Mouse (Mus musculus) neutrophil, adult 5-6 weeks (primary cell): Measurements from ENCODE around the gene Chrm1. TPM values are rescaled to one million over a fixed set of nuclear protein-coding genes. Genes with fewer than 3 reads are reported as not detected.
"Not testable (repeated sequence)": the region's sequence is repeated elsewhere in the genome, so short reads cannot be mapped to it uniquely, and the experiment has no call there.

Experiments
- ATAC-seq: fragments of 151-379, 151-347 bp; 2 replicates; pipeline ENCODE4 v1.8.0; 2017; ENCODE audit warnings: mild to moderate bottlenecking, moderate TSS enrichment; ENCODE audit not compliant: insufficient number of reproducible peaks, poor library complexity, low FRiP score, severe bottlenecking; ENCODE audit errors: extremely low read depth
- total RNA-seq: library from RNA; stranded (forward); fragments of 200-1000 nt; gene quantifications from 2 replicates; pipeline ENCODE4 v1.2.3, GENCODE M21; 2017

Chrm1 gene
- total RNA-seq, 1 experiment from 2014 or later, result not detected

DNA sequence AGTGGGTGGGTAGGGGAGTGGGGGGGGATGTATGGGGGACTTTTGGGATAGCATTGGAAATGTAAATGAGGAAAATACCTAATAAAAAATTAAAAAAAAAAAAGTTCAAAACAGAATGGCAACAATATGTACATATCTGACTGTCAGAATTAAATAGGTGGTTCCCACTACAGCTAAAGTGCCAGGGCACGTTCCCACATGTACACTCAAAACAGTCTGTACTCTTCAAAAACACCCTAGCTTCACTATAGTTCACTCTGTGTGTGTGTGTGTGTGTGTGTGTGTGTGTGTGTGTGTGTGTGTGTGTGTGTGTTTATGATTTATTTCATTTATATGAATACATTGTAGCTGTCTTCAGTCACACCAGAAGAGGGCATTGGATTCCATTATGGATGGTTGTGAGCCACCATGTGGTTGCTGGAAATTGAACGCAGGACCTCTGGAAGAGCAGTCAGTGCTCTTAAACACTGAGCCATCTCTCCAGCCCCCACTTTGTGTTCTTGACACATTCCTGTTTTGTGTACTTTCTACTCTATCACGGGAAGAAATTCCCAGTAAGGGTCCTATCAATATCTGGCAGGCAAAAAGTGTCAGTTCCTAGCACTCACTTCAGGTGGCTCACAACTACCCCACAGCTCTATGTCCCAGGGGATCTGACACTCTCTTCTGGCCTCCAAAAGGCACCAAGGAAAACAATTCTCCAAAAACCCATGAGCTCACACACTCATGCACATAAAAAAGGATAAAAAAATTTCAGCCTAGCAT, 64.9 kb downstream of the Chrm1 start:
- not testable (repeated sequence) for ATAC-seq

Other genes with a start within 250 kb of the Chrm1 start
- gene Slc22a8, start 72.5 kb upstream of the Chrm1 start, total RNA-seq, result not detected in 2 replicates
- not detected in 2 replicates for gene Slc22a6, start 45.8 kb upstream of the Chrm1 start, total RNA-seq
- gene Slc3a2, start 59.6 kb downstream of the Chrm1 start, total RNA-seq, result 62.0 and 69.6 TPM in 2 replicates
- 36.4 and 46.0 TPM in 2 replicates for gene Wdr74, start 72.0 kb downstream of the Chrm1 start, total RNA-seq
- gene 1700092M07Rik, start 76.9 kb downstream of the Chrm1 start, total RNA-seq, result 7.2 TPM in 1 of 2 replicates, not detected in the other
- gene Stx5a, start 77.6 kb downstream of the Chrm1 start, total RNA-seq, result 144 and 149 TPM in 2 replicates
- gene Nxf1, start 93.3 kb downstream of the Chrm1 start, total RNA-seq, result 183 and 187 TPM in 2 replicates
- gene Tmem223, start 107.2 kb downstream of the Chrm1 start, total RNA-seq, result 15.5 and 16.6 TPM in 2 replicates
- 80.4 and 111 TPM in 2 replicates for gene Tmem179b, start 110.7 kb downstream of the Chrm1 start, total RNA-seq
- gene Taf6l, start 122.6 kb downstream of the Chrm1 start, total RNA-seq, result 9.2 and 11.6 TPM in 2 replicates
- gene Polr2g, start 134.8 kb downstream of the Chrm1 start, total RNA-seq, result 30.0 and 32.5 TPM in 2 replicates
- gene Zbtb3, start 138.8 kb downstream of the Chrm1 start, total RNA-seq, result 2.5 and 4.2 TPM in 2 replicates
- 46.0 and 48.2 TPM in 2 replicates for gene Ttc9c, start 155.5 kb downstream of the Chrm1 start, total RNA-seq
- gene Hnrnpul2, start 156.2 kb downstream of the Chrm1 start, total RNA-seq, result 110 and 115 TPM in 2 replicates
- gene AC129217.1, start 166.0 kb downstream of the Chrm1 start, total RNA-seq, result 33.6 and 50.5 TPM in 2 replicates
- 15.8 and 22.6 TPM in 2 replicates for gene Bscl2, start 173.7 kb downstream of the Chrm1 start, total RNA-seq
- 0.23 and 0.25 TPM in 2 replicates for gene Gng3, start 175.4 kb downstream of the Chrm1 start, total RNA-seq
- not detected in 2 replicates for gene Lrrn4cl, start 187.0 kb downstream of the Chrm1 start, total RNA-seq
- gene Ubxn1, start 207.7 kb downstream of the Chrm1 start, total RNA-seq, result 167 TPM in 2 replicates
- gene Uqcc3, start 217.1 kb downstream of the Chrm1 start, total RNA-seq, result 38.4 and 59.9 TPM in 2 replicates
- 13.4 and 31.1 TPM in 2 replicates for gene Lbhd1, start 219.9 kb downstream of the Chrm1 start, total RNA-seq
- gene Gm49403, start 220.1 kb downstream of the Chrm1 start, total RNA-seq, result not detected in 2 replicates
- gene 1810009A15Rik, start 225.1 kb downstream of the Chrm1 start, total RNA-seq, result 57.6 and 75.0 TPM in 2 replicates
- gene Gm49416, start 225.1 kb downstream of the Chrm1 start, total RNA-seq, result not detected in 2 replicates
- gene Ints5, start 229.2 kb downstream of the Chrm1 start, total RNA-seq, result 9.0 and 9.2 TPM in 2 replicates
- gene Ganab, start 234.3 kb downstream of the Chrm1 start, total RNA-seq, result 62.1 and 69.2 TPM in 2 replicates